Mouse (Mus musculus) frontal cortex, adult 2 months (tissue): ENCODE data around the gene S100pbp. TPM values are rescaled to one million over a fixed set of nuclear protein-coding genes. Genes with fewer than 3 reads are reported as not detected.

Experiments used
- DNase-seq, 2 experiments: peaks; one replicate each; pipeline ENCODE4 v3.0.0; 2022; ENCODE audit warnings: low spot score in 1 of 2; ENCODE audit errors: extremely low spot score in 1 of 2
- polyA plus RNA-seq: library from polyadenylated mRNA; depleted of rRNA; stranded (reverse); fragments of >200 nt; gene quantifications from 2 replicates; pipeline ENCODE4 v1.2.3, GENCODE M21; 2012

The S100pbp gene
- polyA plus RNA-seq, 1 experiment, result 31.5 TPM

DNA sequence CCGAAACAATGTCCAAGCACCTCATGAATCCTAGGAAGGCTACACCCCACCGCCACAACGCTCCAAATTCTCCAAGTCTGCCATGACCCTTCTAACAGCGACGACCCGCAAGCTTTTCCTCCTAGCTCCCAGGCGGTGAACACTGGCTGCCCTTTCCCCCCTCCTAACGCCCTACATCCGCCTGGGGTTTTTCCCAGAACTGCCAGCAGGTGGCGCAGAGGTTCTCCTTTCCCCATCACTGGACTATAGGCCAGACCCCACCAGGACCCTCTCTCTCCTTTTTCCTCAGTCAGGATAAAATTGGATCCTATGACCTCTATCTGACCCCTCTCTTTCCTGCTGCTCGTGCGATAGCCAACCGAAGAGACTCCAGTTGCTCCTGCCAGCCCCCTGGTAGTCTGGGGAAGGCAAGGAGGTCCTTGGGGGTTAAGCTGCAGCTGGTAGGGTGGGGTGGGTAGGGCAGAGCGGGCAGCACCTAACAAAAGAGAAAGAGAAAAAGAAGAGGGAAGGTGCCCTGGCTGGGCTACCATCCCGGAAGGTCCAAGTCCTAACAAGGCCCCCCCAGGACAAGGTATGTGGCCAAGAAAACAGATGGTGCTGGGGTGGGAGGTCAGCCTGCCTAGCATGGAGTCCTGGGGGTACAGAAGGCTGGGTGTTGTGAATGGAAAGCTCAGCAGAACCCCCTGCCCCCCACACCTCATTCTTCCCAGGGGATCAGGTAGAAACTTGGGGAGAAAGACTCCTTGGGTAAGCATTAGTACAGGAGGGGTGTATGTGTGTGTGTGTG, 54.5 kb downstream of the S100pbp start:
- DNase-seq, result peak in 1 of 2 experiments; percentile 87

- no peak for DNase-seq
These were observed 58.7 kb downstream of the S100pbp start for GRCm38 (mm10) chr4:129130755-129131303.

DNA sequence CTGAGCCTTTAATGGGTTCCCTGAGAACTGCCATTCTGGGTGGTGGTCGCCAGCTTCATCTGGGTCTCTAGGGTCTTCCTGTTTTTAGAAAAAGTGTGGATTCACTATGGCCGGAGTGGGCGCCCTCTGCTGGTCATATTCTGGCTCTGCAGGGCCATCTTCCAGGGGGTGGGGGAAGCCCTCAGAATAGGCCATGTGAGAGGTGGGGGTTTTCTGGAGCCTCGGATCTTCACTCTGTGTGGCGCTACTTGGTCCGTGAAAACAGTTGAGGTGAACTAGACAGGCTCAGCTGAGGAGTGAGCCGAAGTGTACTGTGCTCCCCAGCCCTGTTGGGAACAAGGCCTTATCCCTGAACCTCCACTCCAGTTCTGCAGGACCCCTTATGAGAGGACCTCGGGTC, 59.4 kb downstream of the S100pbp start:
- DNase-seq, result no peak

GRCm38 (mm10) chr4:129129387-129129786, 60.1 kb downstream of the S100pbp start:
- DNase-seq, result no peak

DNA sequence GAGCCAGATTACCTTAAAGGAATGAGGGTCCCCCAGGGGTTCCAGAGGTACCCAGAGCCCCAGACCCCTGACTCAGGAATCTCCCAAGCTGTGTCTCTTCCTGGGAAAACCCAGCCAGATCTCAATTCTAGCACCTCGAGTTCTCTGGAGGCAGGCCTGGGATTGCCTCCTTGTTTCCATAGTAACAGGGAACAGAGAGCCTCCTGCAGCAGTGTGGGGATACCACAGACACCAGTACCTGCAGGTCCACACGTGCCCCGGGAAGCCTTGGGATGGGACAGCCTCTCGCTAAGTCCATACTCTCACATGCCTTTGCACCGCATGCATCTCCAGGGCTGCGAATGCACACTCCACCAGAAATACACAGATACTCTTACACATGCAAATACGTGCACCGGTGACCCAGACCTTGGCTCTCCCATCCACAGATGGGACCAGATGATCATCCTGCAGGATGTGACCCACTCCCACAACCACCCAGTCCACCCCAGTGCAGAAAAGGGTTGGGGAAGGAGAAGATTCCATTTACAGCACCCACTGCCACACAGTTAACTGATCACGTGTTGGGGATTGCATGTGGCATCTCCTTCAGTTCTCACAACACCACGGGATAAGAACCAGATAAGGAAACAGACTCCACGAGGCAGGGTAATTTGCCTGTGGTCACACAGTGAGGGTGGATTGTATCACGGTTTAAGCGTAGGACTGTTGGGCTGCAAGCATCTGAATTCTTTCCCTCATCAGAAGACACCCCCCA, 60.8 kb downstream of the S100pbp start:
- DNase-seq, result peak; percentile 66 to 72

DNA sequence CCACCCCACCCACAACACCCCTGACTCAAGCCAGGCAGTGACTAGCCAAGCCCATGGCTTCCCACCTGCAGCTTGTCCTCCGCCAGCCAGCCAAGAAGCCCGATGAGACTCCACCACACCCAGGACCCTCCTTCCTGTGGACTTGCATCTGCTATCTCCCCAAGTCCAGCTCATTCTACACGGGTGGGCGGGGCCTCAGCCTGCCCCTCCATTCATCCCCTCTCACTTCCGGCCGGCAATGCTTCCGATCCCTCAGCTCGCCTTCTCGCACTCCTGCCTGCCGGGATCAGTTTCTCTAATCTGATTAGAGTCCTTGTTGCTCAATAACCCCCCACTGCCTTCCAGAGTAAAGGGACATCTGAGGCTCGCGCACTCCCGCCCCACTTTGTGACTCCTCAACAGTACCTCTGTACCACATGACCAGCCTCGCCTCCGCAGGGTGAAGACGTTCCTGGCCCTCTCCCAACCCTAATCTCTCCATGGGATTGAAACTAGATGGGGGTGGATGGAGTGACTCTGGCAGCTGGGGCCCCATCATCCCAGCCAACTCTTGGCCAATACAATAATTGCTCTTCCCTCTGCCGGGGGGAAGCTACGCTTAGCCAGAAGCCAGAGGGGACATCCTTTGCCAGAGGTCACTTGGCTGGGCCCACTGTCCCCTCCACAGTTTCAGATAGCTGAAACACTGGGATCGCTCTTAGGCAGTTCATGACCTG, 63.6 kb downstream of the S100pbp start:
- DNase-seq, result no peak

DNA sequence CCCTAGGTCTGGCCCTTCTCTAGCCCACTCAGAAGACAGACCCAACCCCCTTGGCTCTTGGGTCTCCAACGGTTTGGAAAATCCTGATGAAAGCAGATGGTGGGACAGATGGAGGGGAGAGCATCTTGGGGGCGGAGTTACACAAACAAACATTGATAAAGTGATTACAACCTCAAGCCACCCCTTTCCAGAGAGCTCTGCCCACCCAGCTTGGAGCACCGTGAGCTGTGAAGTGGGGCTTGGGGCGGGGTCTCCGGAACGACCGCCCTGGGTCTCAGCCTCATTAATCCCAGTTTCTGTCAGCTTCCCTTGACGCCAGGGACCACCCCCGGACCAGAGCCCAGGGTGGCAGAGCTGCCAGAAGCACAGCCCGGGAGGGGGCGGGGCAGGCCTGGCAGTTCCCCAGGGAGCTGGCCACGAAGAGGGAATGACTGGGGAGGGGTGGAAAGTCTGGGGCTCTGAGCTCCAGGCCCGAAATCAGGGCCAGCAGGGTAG, 64.8 kb downstream of the S100pbp start:
- DNase-seq, result peak in 1 of 2 experiments; percentile 71

DNA sequence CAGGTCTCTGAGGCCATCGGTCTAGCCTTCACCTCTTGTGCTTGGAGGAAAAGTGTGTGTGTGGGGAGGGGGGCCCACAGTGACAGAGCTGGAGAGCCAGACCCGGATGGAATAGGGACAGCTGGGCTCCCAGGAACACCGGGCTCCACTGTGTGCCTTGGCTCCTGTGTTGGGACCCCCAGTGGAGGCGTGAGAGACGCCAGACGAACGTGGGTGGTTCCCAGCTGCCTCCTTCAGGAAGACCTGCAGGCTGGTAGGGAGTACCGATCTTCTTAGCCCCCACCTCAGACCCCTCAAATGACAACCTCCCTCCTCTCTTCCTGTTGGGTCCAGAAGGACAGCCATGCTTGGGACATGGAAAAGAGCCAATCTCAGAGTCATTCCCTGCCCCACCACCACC, 66.8 kb downstream of the S100pbp start:
- DNase-seq, result no peak

DNA sequence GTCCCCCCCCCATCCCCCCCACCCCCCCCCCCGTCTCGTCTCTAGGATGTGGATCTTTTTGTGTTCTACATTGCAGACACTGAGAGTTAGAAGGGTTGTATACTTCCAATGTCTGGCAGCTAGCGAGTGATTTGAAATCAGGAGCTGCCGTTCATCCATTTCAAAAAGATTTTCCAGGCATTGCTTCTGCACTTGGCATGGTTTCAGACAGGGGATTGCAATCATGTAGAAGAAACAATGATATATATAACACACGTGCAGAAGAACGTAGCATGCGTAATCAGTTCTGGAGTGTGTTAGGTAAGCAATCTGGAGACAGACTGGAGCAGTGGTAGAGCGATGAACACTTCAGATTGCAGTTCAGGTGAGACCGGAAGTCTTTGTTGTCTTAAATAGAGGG, 67.4 kb downstream of the S100pbp start:
- no peak for DNase-seq

GRCm38 (mm10) chr4:129121569-129122086, 67.9 kb downstream of the S100pbp start, which contains the start of gene Hpca:
Hpca (minus strand) TSS chr4:129122036.
- DNase-seq, result no peak

GRCm38 (mm10) chr4:129120520-129121445, 68.7 kb downstream of the S100pbp start:
- peak in 1 of 2 experiments; percentile 72 for DNase-seq

DNA sequence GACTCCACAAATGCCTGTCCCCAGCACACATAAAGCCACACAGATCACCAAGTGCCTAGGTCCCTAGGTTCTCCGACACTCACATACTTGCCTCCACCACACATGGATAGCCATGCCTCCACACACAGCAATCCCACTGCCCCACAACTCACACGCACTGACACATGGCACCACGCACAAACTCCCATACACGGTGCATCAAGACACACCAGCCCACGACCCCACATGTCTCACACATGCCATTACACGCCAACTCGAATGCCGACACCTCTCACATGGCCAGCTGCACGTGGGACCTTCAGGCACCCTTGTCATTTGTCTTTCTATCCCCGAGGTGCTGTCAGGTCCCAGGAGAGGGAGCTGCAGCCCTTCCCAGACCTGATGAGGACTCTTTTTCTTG, 69.8 kb downstream of the S100pbp start:
- no peak for DNase-seq

GRCm38 (mm10) chr4:129117720-129118510, 71.6 kb downstream of the S100pbp start:
- DNase-seq, result no peak

DNA sequence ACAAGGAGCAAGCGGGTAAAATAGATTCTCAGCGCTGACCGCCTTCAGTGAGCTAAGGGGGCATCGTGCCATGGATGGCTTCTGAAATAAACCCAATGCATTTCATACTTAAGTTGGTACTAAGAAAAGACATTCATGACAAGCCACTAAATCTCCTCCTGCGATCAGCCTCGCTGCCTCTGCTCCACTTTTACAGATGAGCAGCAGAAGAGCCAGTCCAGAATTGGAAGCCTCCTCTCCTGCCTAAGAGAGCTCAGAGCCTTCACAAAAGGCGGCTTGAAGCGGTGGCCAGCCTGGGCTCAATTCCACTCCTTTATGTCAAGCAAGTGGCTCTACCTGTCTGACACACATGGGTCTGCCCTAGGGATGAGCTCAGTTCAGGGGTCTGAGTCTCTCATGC, 72.8 kb downstream of the S100pbp start:
- DNase-seq, result no peak

GRCm38 (mm10) chr4:129113083-129113988, 76.2 kb downstream of the S100pbp start:
- peak; percentile 82 to 93 for DNase-seq

GRCm38 (mm10) chr4:129112231-129112630, 77.3 kb downstream of the S100pbp start:
- DNase-seq, result no peak

DNA sequence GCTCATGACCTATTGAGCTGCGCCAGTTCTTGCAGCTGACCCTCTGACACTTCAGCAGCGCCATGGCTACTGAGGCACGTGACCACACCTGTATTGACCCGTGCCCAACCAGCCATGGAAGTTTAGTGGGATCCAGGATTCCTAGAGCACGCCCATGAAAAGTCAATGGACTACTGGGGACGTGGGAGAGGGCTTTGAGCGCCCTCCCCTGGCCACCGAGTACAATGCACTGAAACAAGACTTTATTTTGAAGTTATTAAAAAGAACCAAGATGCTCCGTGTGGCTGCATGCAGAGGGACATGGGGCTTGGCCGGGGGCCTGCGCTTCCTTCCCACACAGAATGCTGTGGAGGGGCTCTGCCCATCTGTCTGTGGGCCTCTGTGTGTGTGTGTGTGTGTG, 78.2 kb downstream of the S100pbp start:
- DNase-seq, result no peak

DNA sequence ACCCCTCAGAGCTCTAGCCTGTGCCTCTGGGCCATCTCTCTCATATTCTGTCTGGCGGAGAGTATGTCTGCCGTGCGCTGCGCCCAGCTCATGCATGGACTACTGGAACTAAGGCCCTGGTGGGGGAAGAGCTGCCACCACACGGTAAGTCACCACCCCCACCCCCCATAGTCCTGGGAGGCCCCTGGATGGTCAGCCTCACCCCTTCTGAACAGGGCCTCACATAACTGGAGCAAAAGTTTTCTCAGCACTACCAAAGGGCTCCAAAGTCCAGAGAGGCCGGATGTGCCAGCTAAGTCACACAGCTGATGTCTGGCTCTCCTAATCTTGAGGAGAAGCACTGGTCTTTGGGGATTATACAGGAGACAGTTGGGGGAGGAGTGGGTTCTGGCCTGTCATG, 78.7 kb downstream of the S100pbp start:
- DNase-seq, result no peak
